Mouse (Mus musculus) midbrain, postnatal 0 days (tissue): ENCODE measurements around the gene Mymx. TPM values are rescaled to one million over a fixed set of nuclear protein-coding genes. Genes with fewer than 3 reads are reported as not detected.

Experiments
- ATAC-seq: fragments of 200-750 bp; cut with Nextera tagmentation; 2 replicates; pipeline ENCODE4 v1.8.0; 2017; ENCODE audit warnings: moderate number of reproducible peaks, mild to moderate bottlenecking, moderate TSS enrichment, moderate library complexity; ENCODE audit not compliant: low FRiP score
- DNase-seq: peaks from one replicate; pipeline ENCODE4 v3.0.0-alpha.2; 2015; ENCODE audit warnings: low spot score
- H3K27ac ChIP-seq: fragments of 300-500 bp; sonication (generic); 2 replicates; pipeline ENCODE4 v1.5.1; 2014; ENCODE audit warnings: low read depth, mild to moderate bottlenecking, low read length, mixed read lengths
- H3K27me3 ChIP-seq: fragments of 300-500 bp; sonication (generic); 2 replicates; pipeline ENCODE4 v1.6.1; 2014; ENCODE audit warnings: low read length, control low read depth, mixed read lengths; ENCODE audit not compliant: insufficient read depth
- H3K36me3 ChIP-seq: fragments of 300-500 bp; sonication (generic); 2 replicates; pipeline ENCODE4 v1.6.1; 2014; ENCODE audit warnings: low read length, control low read depth, mixed read lengths; ENCODE audit not compliant: insufficient read depth
- H3K4me1 ChIP-seq: fragments of 300-500 bp; sonication (generic); 2 replicates; pipeline ENCODE4 v1.6.1; 2014; ENCODE audit warnings: mild to moderate bottlenecking, control low read depth, antibody characterized with exemption, low read length, mixed read lengths; ENCODE audit not compliant: insufficient read depth
- H3K4me2 ChIP-seq: fragments of 300-500 bp; sonication (generic); 2 replicates; pipeline ENCODE4 v1.6.1; 2014; ENCODE audit warnings: low read depth, mild to moderate bottlenecking, low read length, mixed read lengths; ENCODE audit not compliant: poor library complexity, severe bottlenecking
- H3K4me3 ChIP-seq: fragments of 300-500 bp; sonication (generic); 2 replicates; pipeline ENCODE4 v1.5.1; 2014; ENCODE audit warnings: low read depth, mild to moderate bottlenecking, low read length, moderate library complexity
- H3K9ac ChIP-seq: fragments of 300-500 bp; sonication (generic); replicated peaks from 2 replicates; pipeline ENCODE4 v1.6.1; 2014; ENCODE audit warnings: mild to moderate bottlenecking, low read length, moderate library complexity, mixed read lengths; ENCODE audit not compliant: poor library complexity, severe bottlenecking
- H3K9me3 ChIP-seq: fragments of 300-500 bp; sonication (generic); 2 replicates; pipeline ENCODE4 v1.6.1; 2016; ENCODE audit warnings: low read length, control low read depth
- CTCF ChIP-seq: IDR thresholded peaks from 2 replicates; pipeline ENCODE4 v1.5.1; 2016; ENCODE audit warnings: antibody characterized with exemption, mild to moderate bottlenecking
- WGBS: fragments of 180-500 bp; shearing (Covaris S2); extraction: QIAGEN DNeasy Blood & Tissue Kit; methylation state at CpG from one replicate; pipeline ENCODE4 v1.1.7; 2014; 5-methylcytosine and 5-hydroxymethylcytosine counted together
- polyA plus RNA-seq: library from polyadenylated mRNA; unstranded; fragments of >200 nt; fragmentation: Nextera tagmentation; extraction: Ambion mirVana; gene quantifications from 2 replicates; pipeline ENCODE4 v1.2.1, GENCODE M21; 2015
- total RNA-seq: library from RNA; depleted of rRNA; stranded (reverse); fragments of >200 nt; gene quantifications from 2 replicates; pipeline ENCODE4 v1.2.3, GENCODE M21; 2014

Gene Mymx
- total and polyA plus RNA-seq, 2 experiments from 2014 or later, result not detected

DNA sequence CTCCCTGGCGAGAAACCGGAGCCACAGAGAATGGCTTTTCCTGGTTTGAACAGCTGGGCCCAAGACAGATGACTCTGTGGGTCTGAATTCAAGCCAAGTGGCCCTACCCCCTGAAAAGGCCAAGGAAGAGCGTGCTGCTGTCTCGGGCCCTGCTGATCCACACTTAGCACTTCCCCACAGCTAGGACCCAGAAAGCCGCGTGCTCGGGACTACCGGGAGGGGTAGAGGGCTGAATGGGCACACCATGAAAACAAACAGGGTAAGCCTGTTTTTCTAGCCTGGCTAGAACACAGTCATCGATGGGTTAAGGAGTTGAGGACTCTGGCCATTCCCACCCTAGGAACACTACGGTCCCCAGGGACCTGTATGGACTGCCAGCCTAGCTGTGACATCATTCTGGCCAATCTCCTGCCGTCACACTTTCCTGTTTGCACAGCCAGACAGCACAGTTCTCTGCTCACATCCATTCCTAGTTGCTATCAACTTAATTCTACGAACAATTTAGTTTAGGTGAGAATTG is 20.9 kb downstream of the Mymx start:
- Histone ChIP-seq H3K27me3 (no peaks in the 10 kb centered on the region), H3K36me3 (no peaks in the 10 kb centered on the region), H3K4me3 (no peak overlapping the region), H3K4me1 (no peaks in the 10 kb centered on the region), H3K9ac (no peak overlapping the region), H3K9me3 (no peaks in the 10 kb centered on the region), H3K4me2 (no peak overlapping the region), H3K27ac (peak overlapping the region; percentile 38; the same call in 1 of the 2 replicates)
- WGBS, result 48% methylated on average over 12 of the region's 12 CpGs
- no peak for DNase-seq
- no peak for TF ChIP-seq CTCF
- ATAC-seq, result no peak

GRCm38 (mm10) chr17:45579554-45579953 is 22.3 kb downstream of the Mymx start:
- no peak overlapping the region for H3K4me3 ChIP-seq
- H3K9ac ChIP-seq, result no peak overlapping the region
- H3K4me2 ChIP-seq, result no peak overlapping the region
- WGBS, result 93% methylated on average over 4 of the region's 4 CpGs
- H3K9me3 ChIP-seq, result no peaks in the 10 kb centered on the region
- DNase-seq (no peak), ATAC-seq (no peak)
- TF ChIP-seq CTCF, result no peak
- H3K27ac ChIP-seq, result no peak overlapping the region
- no peaks in the 10 kb centered on the region for H3K27me3 ChIP-seq
- H3K4me1 ChIP-seq, result peaks cover 7% of the 10 kb centered on the region
- no peaks in the 10 kb centered on the region for H3K36me3 ChIP-seq

DNA sequence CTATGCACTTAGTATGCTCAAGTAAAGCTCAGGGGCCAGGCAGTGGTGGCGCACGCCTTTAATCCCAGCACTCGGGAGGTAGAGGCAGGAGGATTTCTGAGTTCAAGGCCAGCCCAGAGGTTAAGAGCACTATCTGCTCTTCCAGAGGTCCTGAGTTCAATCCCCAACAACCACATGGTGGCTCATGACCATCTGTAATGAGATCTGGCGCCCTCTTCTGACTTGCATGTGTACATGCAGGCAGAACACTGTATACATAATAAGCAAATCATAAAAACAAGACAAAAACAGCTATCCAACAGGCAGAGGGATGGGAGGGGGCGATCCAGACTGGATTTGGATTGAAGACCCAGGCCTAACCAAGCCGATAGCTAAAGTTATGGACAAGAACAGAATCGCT is 23.1 kb downstream of the Mymx start:
- H3K9me3 ChIP-seq, result no peaks in the 10 kb centered on the region
- ATAC-seq (no peak), DNase-seq (no peak)
- no peak overlapping the region for H3K9ac ChIP-seq
- no peak overlapping the region for H3K4me2 ChIP-seq
- 75% methylated on average over 7 of the region's 7 CpGs for WGBS
- no peaks in the 10 kb centered on the region for H3K27me3 ChIP-seq
- no peak overlapping the region for H3K27ac ChIP-seq
- H3K36me3 ChIP-seq, result no peaks in the 10 kb centered on the region
- peaks cover 7% of the 10 kb centered on the region for H3K4me1 ChIP-seq
- TF ChIP-seq CTCF, result peak; percentile 68
- H3K4me3 ChIP-seq, result no peak overlapping the region

- Histone ChIP-seq H3K27ac (no peak overlapping the region), H3K9ac (no peak overlapping the region), H3K4me3 (no peak overlapping the region), H3K4me1 (peaks cover 7% of the 10 kb centered on the region), H3K36me3 (no peaks in the 10 kb centered on the region), H3K9me3 (no peaks in the 10 kb centered on the region), H3K27me3 (no peaks in the 10 kb centered on the region), H3K4me2 (no peak overlapping the region)
- ATAC-seq, result no peak
- no peak for DNase-seq
- no peak for TF ChIP-seq CTCF
- 55% methylated on average over 5 of the region's 5 CpGs for WGBS
Measured at GRCm38 (mm10) chr17:45578242-45578641, 23.7 kb downstream of the Mymx start.

- H3K9ac ChIP-seq, result peak overlapping the region; percentile 13; the same call in 1 of the 2 replicates
- WGBS, result 89% methylated on average over 8 of the region's 8 CpGs
- TF ChIP-seq CTCF, result no peak
- no peaks in the 10 kb centered on the region for H3K27me3 ChIP-seq
- H3K9me3 ChIP-seq, result no peaks in the 10 kb centered on the region
- DNase-seq (no peak), ATAC-seq (no peak)
- H3K4me2 ChIP-seq, result peak overlapping the region; percentile 72
- H3K27ac ChIP-seq, result peak overlapping the region; percentile 97
- H3K36me3 ChIP-seq, result peaks cover 11% of the 10 kb centered on the region
- H3K4me1 ChIP-seq, result peaks cover 7% of the 10 kb centered on the region
- no peak overlapping the region for H3K4me3 ChIP-seq
Measured at GRCm38 (mm10) chr17:45575123-45575897, 26.6 kb downstream of the Mymx start.

DNA sequence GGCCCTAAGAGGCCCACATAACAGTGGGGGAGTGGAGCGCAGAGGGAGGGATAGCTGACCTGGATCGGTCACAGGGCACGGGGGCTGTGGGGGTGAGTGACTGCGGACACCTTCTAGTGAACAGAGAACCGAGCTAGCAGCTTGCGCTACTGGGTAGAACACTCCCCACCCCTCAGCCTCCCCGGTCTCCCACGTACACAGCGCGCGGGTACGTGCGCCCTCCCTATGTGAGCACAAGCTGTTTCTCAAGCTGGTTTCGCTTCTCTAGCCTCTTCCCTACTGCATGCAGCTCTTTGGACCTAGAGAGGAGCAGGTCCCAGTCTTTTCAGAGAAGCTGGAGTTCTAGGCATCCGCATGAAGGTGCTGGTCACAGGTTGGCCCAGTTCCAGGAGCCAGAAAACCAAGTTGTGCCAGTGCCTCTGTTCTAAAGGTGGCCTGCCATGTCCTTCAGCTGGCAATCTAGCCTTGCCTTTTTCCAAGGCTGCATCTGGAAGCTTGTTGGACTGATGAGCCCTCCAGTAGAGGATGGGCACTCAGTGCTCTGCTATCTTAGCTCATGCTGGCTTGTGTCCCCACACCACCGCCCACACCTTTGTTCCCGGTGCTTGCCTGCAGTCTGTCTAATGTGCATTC is 27.7 kb downstream of the Mymx start:
- ATAC-seq (peak; percentile 57), DNase-seq (peak; percentile 77)
- peak overlapping the region; percentile 72 for H3K4me2 ChIP-seq
- H3K4me1 ChIP-seq, result peaks cover 7% of the 10 kb centered on the region
- peak overlapping the region; percentile 99 for H3K9ac ChIP-seq
- no peaks in the 10 kb centered on the region for H3K9me3 ChIP-seq
- H3K36me3 ChIP-seq, result peaks cover 22% of the 10 kb centered on the region
- peak overlapping the region; percentile 100 for H3K4me3 ChIP-seq
- no peaks in the 10 kb centered on the region for H3K27me3 ChIP-seq
- under 1% methylated on average over 17 of the region's 17 CpGs for WGBS
- no peak for TF ChIP-seq CTCF
- peak overlapping the region; percentile 97 for H3K27ac ChIP-seq
